Mouse (Mus musculus) duodenum, adult 2 months (tissue): ENCODE results near the gene Fuca1. TPM values are rescaled to one million over a fixed set of nuclear protein-coding genes. Genes with fewer than 3 reads are reported as not detected.

Source experiments
- polyA plus RNA-seq: library from polyadenylated mRNA; depleted of rRNA; stranded (reverse); fragments of >200 nt; gene quantifications from 2 replicates; pipeline ENCODE4 v1.2.3, GENCODE M21; 2012; ENCODE audit warnings: low replicate concordance; rRNA removed

Gene Fuca1
- polyA plus RNA-seq, result 68.8 and 70.6 TPM in 2 replicates

DNA sequence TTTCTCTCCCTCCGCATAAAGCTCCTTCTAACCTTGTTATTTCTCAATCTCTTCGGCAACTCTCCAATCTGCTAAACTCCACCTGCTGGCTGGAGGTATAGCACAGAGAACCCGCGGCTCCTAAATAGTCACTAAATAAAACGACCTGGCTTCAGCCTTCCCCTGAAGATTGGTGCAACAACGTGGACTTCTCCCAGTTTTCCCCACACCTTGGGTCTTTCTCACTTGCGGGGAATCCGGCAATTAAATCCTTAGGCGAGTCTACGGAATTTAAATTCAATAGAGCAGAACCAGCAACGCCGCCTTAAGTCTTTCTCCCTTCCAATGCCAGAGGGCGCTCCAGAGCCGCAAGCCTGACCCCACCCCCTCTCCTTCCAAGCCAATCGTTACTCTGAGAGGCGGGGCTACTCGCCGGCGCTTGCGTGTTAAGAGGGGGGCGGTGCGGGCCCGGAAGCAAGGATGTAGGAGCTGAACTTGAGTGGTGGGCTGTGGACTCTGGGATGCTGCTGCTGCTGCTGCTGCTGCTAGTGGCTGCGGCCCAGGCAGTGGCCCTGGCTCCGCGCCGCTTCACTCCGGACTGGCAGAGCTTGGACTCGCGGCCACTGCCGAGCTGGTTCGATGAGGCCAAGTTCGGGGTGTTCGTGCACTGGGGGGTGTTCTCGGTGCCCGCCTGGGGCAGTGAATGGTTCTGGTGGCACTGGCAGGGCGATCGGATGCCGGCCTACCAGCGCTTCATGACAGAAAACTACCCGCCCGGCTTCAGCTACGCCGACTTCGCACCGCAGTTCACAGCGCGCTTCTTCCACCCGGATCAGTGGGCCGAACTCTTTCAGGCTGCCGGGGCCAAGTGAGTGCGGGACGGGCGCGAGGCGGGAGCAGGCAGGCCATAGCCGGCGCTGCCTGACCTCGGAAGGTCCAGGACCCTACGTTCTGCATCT is at the start of gene Fuca1:
TSS of gene Fuca1 (plus strand) at position 432 of the 938 bp plus-strand sequence.

DNA sequence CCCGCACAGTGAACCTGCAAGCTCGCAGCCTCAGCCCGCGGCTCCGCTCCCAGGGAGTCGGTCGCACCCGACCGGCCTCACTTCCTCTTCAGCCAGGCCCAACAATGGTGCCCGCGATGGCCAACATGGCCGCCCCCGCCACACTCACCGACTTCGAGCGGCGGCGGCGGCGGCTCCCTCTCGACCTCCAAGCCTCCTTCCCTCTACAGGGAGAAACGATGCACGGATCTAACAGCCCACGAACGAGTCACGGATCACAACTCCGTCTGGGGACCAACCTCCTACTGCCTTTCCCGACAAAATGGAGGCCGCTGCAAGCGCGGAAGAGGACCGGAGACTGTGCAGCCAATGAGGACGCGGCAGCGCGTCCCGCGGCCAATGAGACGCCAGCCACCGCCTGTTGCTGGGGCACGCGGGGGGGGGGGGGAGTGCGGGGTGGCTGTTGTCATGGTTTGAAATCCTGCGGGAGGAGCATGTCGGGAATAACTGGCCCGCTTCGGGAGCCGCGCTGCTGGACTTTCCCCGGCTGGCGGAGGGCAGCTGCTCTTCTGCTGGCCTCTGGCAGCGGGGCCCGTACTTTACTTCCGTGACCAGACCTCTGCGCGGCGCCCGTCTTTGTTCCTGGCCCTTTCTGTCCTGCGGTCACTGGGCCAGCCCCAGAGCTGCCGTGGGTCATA is 46.9 kb upstream of the Fuca1 start, which contains the start of gene Pnrc2:
TSS of gene Pnrc2 (minus strand) at position 325 of the 677 bp plus-strand sequence.

DNA sequence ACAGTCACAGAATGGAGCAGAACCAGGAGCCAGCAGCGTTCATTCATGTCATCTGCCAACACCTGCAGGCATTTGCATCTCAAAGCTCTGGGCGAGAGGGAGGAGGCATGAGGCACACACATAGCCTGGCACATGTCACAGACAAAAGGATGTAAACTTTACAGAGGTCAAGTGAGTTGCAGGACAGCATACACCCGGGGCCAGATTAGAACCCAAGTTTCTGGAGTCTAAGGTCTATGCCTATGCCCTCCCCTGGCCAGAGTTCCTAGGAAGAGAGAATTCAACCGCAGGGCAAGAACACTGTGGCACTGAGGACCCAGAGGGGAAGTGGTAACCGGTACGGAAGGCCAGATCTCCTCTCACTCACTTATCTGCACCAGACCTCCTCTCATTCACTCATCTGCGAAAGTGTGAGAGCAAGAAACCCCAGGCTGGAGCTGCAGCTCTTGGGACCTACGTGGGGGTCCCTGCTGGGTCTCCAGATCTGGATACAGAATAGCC is 25.4 kb upstream of the Fuca1 start, which contains the start of gene Cnr2:
TSS of gene Cnr2 (plus strand) at position 324 of the 501 bp plus-strand sequence.

DNA sequence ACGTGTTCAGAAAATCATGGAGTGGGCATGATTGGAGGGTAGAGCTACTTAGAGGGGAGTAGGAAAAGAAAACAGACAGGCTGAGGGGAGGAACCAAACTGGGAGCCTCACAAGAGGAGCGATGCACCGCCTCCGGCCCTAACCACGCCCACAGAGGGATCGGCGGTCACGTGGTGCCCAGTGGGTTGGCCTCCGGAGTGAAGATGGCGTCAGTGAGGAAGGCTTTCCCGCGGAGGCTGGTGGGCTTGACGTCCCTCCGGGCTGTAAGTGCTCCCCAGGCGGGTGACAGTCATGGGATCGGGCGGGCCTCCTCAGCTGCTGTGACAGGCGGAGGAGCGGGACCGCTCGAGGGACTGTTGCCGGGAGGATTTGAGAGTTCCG is 25.7 kb downstream of the Fuca1 start, which contains the start of gene Hmgcl:
TSS of gene Hmgcl (plus strand) at position 171 of the 381 bp plus-strand sequence.

DNA sequence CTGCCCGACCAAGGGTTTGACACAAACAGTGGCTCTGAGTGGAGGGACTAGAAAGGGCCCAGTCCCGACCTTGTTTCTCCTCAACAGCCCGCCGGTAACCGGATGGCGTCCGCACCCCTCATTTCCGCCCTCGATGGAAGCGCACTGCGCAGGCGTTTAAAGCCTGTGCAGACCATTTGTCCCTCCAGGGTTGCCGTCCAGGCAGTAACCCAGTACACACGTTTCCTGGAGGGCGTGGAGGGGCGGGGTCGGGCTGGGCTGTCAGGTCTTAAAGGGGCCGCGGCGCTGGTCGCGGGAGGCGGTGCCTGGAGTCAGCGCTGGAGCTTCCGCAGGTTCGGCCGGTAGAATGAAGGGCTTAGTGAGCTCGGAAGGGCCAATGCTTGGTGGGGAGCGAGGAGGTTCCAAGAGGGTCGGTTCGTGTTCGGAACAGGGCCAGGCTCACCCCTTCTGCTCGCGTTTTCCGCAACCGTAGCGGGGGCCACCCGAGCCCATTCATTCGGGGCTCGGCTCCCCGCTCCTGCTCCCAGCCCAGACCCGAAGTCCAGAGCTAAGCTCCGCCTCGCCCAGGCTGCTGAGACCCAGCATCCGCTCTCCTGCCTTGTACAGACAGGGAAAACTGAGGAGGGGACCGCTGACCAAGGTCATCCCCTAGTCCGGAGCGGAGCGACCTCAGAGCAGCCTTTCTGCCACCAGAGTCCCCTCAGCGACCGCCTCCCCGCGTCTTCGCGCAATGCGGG is 43.1 kb downstream of the Fuca1 start, which contains the start of gene Gale:
TSS of gene Gale (plus strand) at position 271 of the 737 bp plus-strand sequence.

DNA sequence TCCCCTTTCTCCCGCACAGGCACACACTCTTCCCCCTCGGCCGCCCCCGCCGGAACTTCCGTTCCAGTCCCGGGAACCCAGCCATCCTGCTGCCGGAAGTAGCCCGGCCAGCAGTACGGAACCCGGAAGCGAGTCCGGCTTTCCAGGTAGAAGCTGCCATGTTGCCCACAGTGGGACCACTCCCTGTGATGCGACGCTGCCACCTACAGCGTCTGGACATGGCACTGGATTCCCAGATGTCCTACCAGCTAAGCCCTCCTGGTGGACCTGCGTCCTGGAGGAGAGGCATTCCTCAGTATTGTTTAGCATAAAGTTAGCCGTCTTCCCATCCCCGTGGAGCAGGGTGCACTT is 52.0 kb downstream of the Fuca1 start, which contains the start of gene Lypla2:
TSS of gene Lypla2 (minus strand) at position 71 of the 351 bp plus-strand sequence.

DNA sequence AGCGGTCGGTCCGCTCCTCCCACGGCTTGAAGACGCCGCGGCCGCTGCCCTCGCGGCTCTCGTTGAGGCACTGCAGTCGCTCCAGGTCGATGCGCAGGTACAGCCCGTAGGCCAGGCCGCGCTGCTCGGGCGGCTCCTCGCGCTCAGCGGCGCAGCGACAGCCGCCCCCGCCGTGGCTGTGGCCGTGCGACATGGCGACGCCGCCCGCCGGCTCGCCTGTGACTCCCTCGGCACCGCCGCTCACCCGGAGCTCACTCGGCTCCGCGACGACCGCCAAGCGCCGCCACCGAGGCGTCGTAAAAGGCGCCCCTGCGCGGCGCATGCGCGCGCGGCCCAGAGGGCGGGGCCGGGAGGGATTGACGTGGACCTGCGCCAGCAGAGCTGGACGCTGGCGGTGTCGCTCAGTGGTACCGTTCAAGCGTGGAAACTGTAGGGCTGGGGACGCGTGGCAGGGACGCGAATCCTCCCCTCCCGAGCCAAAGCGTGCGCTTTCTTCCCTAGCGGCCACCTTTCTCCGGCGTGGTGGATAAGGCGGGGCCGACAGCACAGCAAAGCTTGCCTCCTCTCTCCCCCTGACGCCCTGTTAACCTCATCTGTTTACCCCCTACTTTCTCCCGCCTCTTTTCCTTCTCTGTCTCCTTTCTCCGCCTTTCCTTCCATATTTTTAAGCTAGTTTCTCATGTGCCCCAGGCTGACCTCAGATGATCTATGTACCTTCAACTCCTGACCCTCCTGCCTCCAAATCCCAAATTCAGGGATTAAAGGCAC is 66.6 kb downstream of the Fuca1 start, which contains the start of gene Pithd1:
TSS of gene Pithd1 (minus strand) at position 322 of the 768 bp plus-strand sequence.

Other genes with a start within 250 kb of the Fuca1 start
- gene Ifnlr1, start 234.4 kb upstream of the Fuca1 start, polyA plus RNA-seq, result 4.1 and 5.8 TPM in 2 replicates
- gene Il22ra1, start 192.6 kb upstream of the Fuca1 start, polyA plus RNA-seq, result 46.3 and 67.2 TPM in 2 replicates
- 0.37 and 0.43 TPM in 2 replicates for gene Myom3, start 161.0 kb upstream of the Fuca1 start, polyA plus RNA-seq
- 31.2 and 53.2 TPM in 2 replicates for gene Srsf10, start 65.0 kb upstream of the Fuca1 start, polyA plus RNA-seq
- gene Pnrc2, start 46.9 kb upstream of the Fuca1 start, polyA plus RNA-seq, result 3.4 and 3.8 TPM in 2 replicates
- gene Cnr2, start 25.3 kb upstream of the Fuca1 start, polyA plus RNA-seq, result 0.25 and 0.60 TPM in 2 replicates
- 60.5 and 79.9 TPM in 2 replicates for gene Hmgcl, start 25.7 kb downstream of the Fuca1 start, polyA plus RNA-seq
- 172 and 258 TPM in 2 replicates for gene Gale, start 43.0 kb downstream of the Fuca1 start, polyA plus RNA-seq
- gene Lypla2, start 51.9 kb downstream of the Fuca1 start, polyA plus RNA-seq, result 154 and 222 TPM in 2 replicates
- gene Pithd1, start 66.5 kb downstream of the Fuca1 start, polyA plus RNA-seq, result 28.5 and 60.6 TPM in 2 replicates
- gene Eloa, start 101.0 kb downstream of the Fuca1 start, polyA plus RNA-seq, result 2.6 and 3.3 TPM in 2 replicates
- 112 and 150 TPM in 2 replicates for gene Rpl11, start 132.7 kb downstream of the Fuca1 start, polyA plus RNA-seq
- gene Id3, start 222.8 kb downstream of the Fuca1 start, polyA plus RNA-seq, result 363 and 383 TPM in 2 replicates